Mouse (Mus musculus): Measurements from ENCODE around the gene Samd14. TPM values are rescaled to one million over a fixed set of nuclear protein-coding genes. Genes with fewer than 3 reads are reported as not detected.
"Not testable (repeated sequence)": the region's sequence is repeated elsewhere in the genome, so short reads cannot be mapped to it uniquely, and the experiment has no call there.

The Samd14 gene
- total RNA-seq (2022), result under 1 TPM; 0.24 to 0.62 (median 0.45) TPM

DNA sequence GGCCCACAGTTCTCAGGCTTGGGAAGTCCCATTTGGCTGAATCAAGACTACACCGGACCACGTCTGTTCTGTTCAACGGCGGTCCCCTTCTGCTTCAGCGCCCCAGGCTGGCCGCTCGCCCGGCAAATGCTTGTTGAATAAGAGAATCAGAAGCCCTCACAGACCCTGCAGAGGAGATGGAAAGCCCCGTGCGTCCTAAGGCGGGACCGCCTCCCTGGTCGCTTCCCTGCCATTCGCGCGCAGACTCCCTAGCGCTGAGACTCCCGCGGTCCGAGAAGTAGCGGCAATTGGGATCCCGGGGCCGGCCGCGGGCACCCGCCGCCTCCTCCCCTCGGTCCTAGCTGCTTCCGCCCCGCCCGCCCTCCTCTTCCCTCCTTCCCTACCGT, at the start of gene Samd14:
TSS of gene Samd14 (plus strand) at position 251 of the 386 bp plus-strand sequence.
- DNase-seq (ENCODE audit: low spot score in 2 of 2), result peak in 1 of 2 experiments; percentile 28

DNA sequence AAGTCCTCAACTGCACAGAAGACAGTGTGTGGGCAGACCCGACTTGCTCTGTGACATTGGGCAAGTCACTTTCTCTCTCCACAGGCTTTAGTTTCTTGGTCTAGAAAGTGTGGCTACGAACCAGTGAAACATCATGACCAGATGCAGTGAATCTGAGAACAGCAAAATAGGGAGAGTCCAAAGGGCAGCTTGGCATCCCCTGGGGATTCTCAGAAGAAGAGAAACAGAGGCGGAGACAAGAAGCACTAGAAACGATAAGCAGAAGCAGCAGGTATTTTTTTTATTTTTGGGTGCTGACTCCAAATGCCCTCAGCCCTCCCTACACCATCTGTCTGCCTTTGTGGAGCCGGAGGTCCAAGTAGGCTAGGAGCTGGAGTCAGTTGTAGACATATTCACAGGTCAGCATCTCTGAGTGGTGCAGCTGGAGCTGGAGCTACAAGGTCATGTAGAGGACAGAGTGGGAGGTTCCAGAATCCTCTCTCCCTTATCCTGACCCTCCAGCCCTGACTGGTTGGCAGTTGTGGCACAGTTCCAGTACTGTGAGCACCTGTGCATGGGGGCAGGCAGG, 47.1 kb upstream of the Samd14 start:
- DNase-seq (ENCODE audit: low spot score in 2 of 2), result no peak

DNA sequence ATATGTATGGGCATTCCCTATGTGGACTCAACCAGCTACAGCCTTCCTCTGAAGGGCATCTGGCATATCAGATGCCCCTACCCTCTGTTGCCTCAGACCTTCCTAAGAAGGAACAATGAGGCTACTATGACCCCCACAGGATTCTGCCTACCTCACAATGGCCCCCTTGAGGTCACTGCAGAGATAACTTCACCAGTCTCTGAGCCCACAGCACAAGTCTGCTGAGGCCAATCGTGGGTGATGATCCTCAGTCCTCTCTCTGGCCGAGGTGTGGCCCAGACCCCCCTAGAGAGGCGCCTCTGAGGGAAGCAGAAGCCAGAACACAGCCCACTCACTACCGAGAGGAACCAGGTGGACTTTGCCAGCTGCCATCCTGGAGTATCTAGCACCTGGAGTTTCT, 42.3 kb upstream of the Samd14 start, which contains the start of gene Hils1:
TSS of gene Hils1 (plus strand) at position 175 of the 400 bp plus-strand sequence.
- DNase-seq (ENCODE audit: low spot score in 2 of 2), result no peak

DNA sequence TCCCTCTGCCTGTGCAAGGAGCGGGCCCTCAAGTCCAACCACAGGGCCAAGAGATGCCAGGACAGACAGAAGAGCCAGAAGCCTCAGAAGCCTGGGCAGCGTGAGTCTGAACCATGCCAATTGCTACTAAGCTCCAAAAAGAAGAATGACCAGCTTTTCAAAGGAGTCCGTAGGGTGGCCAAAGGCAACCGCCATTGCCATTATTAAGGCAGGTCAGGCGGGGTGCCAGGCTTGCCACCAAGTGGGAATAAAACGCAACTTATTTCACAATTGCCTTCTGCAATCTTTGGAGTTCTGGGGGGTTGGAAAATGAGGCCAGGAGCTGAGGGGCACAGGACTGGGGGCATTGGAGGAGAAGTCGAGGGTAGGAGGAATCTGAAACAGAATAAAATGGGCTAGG, 41.5 kb upstream of the Samd14 start:
- DNase-seq (ENCODE audit: low spot score in 2 of 2), result no peak

DNA sequence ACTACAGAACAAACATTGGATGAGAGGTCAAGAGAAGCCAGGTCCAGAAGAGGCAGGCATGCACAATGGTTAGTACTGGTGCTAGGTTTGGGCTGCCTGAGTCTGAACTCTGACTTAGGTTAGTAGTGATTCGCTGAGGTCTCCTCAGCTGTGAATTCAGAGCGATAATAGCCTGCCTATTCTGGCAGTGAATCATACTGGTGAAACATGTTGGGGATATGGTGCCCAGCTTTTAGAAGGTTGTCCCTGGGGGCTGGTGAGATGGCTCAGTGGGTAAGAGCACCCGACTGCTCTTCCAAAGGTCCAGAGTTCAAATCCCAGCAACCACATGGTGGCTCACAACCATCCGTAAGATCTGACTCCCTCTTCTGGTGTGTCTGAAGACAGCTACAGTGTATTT, 40.0 kb upstream of the Samd14 start:
- DNase-seq (ENCODE audit: low spot score in 2 of 2), result not testable (repeated sequence)

DNA sequence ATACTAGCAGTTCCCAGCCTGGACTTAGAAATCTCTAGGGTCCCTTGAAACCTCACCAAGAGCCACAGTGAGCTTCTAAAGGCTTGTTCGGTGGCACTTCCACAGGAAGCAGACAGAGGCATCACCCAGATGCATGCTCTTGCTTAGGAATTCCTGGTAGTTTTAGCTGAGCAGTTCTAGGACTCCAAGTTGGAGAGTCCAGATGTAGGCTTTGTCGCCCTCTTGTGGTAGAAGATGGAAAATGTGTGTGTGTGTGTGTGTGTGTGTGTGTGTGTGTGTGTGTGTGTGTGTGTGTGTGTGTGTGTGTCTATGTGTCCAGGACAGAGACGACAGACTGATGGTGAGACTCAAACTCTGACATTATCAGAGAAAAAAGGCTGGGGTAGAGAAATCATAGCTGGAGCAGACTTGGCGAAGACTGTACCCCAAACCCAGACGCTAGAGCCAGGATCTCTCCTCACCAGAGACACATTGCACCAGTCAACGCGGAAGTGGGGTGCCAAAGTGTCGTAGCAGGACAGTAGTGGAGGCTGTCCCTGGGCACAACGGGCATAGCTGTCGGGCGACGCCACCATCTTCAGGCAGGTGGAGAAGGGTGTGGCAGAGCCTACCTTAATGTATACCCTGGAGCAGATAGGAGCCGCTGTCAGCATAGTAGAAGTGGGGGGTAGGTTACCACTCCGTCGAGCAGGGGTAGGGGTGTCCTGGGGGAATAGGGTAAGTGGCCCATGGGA, 39.3 kb upstream of the Samd14 start:
- DNase-seq (ENCODE audit: low spot score in 2 of 2), result peak; percentile 59 to 66

DNA sequence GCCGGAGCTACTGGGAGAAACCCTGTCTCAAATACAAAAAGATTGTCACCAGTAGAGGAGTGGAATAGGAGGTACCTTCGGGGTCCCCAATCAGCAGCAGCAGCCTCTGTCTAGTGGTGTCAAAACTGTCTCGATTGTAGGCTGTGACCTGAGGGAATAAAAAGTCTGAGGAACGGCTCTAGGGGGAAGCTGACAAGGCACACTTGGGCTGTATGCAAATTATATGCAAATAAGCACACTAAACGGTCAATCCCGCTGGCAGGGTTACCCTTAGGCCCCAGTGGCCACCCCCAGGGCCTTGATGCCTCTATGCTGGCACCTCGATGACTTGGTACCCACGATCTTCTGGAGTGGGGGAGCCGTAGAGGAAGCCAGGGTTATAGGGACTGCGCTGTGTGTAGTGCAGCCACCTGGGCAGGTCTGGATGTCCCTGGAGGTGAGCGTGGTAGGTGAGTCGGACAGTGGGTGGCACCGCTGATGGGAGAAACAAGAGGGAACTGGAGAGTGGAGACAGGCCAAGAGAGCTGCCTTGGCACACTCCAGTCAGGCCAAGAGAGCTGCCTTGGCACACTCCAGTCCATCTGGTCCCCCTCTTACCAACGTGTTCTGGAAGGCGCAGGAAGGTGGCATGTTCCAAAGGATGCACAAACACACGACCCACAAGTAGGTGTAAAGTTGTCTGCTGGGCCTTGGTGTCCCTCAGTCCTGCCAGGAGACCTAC, 37.6 kb upstream of the Samd14 start:
- no peak for DNase-seq (ENCODE audit: low spot score in 2 of 2)

DNA sequence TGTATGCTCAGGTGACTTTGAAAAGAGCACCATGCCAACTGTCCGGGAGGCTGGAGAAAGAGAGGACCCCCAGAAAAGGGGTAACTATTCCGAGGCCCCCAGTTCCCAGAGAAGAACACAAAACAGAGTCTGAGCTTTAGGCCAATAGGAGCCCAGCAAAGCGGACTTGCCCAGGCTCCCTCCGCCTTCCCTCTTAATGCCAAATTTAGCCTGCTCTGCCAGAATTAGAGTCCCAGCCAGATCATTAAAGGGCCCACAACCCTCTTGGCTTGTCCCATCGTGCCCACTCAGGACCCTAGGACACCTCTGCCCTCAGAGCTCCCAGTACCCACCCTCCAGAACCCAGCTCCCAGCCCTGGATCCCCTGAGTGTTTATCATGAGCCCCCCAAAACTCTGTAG, 36.8 kb upstream of the Samd14 start:
- peak in 1 of 2 experiments; percentile 12 for DNase-seq (ENCODE audit: low spot score in 2 of 2)

DNA sequence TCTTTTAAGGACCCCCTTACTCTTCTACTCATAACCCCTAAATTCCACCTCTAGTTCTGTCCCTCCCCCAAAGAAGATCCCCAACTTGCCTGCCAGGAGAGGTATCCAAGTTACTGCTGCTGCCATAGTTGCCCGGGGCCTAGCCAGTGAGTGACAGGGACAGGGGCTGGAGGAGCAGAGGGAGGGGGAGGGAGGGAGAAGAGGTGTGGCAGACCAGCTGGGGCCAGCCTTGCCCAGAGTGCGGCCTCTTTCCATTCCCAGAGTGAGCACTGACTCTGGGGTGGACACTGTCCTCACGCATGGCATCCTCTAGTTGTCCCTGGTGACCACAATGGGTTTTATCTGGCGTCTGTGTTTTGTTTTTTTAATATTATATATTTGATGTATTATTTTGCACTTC, 36.4 kb upstream of the Samd14 start:
- DNase-seq (ENCODE audit: low spot score in 2 of 2), result peak in 1 of 2 experiments; percentile 68

DNA sequence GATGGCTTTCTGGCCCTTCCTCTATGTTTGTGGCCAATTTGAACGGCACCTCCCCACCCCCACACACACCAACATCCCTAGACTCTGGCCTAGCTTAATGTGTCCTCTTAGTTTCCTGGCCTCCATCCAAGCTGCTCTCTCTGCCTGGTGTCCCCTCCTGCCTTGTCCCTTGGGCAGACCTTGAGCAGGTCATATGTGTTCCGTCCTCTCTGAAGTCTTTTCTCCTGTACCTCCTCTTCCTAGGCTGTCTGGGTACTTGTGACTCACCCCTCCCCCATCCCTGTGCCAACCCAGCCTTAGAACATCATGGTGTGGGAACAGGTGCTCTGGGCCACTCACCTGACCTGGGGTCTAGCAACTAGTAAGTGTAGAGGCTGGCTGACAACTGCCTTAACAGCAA, 34.7 kb upstream of the Samd14 start:
- peak in 1 of 2 experiments; percentile 36 for DNase-seq (ENCODE audit: low spot score in 2 of 2)

DNA sequence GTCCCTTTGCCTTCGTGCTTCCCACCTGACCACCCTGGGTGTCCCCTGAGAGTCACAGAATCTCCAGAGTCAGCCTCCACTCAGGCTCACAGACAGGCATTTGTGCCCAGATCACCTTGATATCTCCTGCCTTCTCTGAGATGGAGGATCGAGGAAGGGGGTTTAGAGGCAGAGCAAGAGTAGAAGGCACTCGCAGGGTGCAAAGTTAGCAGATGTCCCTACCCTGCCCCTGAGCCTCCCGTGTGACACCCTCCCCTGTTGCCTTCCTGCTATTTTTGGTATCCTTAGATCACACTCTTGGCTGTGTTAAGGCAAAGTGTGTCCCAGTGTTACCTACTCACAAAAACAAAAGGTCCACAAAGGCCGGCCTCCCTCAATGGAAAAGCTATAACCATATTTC, 33.5 kb upstream of the Samd14 start, which contains the start of gene Sgca:
TSS of gene Sgca (minus strand) at position 129 of the 400 bp plus-strand sequence.
- DNase-seq (ENCODE audit: low spot score in 2 of 2), result peak in 1 of 2 experiments; percentile 40

DNA sequence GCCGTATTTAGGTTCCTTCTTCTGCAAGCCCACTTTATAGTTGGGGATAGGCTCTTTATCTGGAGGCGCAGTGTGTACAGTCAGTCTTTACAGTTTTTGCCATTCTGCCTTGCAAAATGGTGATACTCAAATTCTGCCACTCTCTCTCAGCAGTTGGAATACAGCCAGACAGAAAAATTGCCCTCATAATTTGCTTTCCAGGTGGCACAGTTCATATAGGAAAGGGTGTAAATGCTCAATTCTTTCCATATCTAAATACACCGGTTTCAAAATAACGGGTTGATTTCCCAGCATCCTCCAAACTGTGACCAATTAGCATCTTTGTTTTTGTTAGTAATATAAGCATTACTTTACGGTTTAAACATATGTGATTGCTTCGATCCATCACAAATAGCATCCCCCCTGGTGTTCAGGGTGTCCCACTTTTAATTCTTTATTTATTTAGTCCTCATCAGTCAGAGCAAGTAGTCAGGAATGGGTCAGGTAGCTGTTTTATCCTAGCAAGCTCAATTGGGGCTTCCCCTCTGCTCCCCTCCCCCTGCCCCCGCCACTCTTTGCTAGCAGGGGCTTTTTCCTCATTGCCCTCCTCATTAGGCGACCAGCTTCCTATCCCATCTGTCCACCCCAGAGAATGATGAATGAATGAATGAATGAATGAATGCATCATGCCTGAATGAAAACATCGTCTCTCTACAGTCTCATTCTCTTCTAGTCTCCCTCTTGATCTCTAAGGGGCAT, 31.3 kb upstream of the Samd14 start:
- no peak for DNase-seq (ENCODE audit: low spot score in 2 of 2)

DNA sequence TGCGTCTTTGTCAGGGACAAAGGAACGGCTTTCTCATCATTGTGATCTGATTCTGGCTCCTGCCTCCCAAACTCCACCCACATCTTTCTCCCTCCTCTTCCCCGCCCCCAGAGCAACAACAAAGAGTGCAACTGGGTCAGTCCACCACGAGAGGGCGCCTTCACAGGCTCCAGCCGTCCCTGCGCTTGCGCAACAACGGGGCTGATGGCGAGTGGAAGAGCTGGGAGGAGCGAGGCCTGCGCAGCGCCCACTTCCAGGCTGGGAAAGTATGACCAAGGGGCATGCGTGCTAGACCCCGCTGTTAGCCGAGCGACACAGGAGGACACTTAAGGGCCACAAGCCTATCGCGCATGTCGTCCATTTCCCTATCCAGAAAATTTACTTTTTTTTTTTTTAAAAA, 30.7 kb upstream of the Samd14 start:
- peak; percentile 88 to 92 for DNase-seq (ENCODE audit: low spot score in 2 of 2)

DNA sequence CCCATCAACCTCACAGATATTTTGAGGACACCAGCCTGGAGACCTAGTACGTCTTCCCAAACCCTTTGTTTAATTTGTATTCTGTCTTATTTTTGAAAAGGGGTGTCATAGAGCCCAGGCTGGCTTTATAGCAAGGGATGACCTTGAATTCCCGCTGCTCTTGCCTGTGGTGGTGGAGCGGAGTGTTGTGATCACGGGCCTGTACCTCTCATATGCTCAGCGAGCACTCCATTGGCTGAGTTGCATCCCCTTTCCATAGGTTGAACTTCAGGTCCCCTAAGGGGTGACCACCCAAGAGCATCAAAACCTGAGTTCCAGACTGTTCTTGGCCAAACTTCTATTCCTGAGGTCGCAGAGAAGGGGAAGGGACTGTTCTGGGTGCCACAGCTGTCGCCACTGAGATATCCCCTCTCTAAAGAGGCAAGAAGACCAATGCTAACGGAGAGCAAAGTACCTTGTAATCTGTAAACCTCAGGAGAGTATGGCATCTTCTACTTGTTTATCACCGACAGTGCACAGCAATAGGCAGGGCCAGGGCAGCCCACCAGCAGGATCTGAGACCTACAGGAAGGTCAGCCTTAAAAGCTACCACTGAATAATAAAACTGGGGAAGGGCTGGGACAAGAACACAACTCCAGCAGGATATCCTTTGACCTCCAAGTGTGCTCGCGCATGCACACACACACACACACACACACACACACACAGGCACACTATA, 30.1 kb upstream of the Samd14 start:
- no peak for DNase-seq (ENCODE audit: low spot score in 2 of 2)

DNA sequence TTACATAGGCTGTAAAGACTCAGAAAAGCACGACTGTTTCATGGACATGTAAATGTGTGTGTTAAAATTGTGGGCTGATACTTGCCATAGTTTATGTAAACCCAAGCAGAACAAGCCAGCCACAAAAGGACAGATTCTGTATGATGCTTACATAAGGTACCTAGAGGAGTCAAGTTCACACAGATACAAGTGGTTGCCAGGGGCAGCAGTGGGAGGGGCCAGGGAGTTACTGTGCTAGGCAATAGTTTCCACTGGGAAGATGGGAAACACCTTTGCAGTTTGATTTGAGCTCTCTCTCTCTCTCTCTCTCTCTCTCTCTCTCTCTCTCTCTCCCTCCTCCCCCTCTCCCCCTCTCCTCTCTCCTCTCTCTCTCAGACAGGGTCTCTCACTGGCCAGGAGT, 24.5 kb upstream of the Samd14 start:
- no peak for DNase-seq (ENCODE audit: low spot score in 2 of 2)

DNA sequence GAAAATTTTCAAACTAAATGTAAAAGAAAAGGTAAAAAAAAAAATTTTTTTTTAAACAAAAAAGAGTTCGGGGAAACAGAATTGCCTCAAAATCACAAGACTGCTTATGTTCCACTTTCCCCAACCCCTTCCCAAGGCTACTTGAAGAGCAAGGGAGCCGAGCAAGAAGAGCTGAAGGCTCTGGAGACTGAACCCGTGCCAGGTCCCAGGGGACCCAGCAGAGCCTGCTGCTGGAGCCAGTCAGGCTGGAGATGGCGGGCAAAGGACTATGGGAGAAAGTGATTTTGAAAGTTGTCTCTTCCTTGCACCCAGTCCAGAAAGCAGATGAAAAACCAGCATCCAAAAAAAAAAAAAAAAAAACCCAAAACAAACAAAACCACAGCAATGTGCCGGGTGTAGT, 23.9 kb upstream of the Samd14 start:
- DNase-seq (ENCODE audit: low spot score in 2 of 2), result no peak

DNA sequence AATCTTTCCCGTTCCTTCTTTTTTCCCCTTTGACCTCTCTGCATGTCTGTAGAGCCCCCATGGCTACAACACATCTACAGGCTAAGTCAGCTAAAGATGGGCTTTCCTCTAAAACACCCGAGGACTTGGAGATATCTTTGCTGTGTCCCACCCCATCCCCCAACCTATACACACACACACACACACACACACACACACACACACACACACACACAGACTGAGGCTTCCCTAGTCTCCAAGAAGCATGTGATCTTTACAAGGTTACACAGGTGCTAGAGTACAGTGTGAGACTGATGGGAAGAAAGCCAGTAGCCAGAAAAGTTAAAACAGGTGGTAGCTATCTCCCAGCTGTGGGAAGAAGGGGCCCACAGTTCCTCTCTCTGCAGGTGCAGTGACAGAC, 23.2 kb upstream of the Samd14 start:
- DNase-seq (ENCODE audit: low spot score in 2 of 2), result no peak

DNA sequence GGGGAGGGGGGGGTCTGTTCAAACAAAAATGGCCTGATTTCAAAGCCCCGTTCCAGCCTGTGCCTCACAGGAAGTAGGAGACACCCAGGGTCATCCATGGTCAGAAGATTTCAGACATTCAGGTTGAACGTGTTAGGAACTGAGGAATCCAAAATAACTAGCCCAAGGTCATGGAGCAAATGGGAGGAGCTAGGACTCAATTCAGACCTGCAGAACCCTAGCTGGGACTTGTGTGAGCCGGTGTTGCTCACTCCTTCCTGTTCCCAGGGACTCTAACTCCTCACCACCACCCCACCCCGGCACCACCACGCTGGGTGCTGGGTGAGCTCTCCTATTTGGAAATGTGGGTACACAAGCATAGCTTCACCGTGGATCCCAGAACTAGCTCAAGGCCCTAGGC, 22.3 kb upstream of the Samd14 start:
- DNase-seq (ENCODE audit: low spot score in 2 of 2), result no peak

DNA sequence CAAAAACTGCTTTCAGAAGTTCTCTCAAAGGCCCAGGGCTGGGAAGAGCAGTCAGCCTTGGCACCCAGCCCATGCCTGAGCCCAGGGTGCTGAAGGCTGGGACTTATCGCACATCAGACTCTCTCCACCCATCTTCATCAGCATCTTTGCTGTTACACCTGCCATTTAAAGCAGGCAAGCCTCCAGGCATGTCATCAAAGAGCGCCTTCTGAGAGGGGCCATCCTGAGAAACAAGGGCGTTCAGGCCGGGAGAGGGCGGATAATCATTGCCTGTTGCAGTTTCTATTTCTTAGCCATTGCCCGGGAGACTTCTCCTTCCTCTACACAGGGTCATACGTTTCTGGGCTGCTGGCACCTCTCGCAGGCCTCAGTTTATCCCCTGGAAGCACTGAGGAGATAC, 21.8 kb upstream of the Samd14 start:
- peak in 1 of 2 experiments; percentile 18 for DNase-seq (ENCODE audit: low spot score in 2 of 2)

DNA sequence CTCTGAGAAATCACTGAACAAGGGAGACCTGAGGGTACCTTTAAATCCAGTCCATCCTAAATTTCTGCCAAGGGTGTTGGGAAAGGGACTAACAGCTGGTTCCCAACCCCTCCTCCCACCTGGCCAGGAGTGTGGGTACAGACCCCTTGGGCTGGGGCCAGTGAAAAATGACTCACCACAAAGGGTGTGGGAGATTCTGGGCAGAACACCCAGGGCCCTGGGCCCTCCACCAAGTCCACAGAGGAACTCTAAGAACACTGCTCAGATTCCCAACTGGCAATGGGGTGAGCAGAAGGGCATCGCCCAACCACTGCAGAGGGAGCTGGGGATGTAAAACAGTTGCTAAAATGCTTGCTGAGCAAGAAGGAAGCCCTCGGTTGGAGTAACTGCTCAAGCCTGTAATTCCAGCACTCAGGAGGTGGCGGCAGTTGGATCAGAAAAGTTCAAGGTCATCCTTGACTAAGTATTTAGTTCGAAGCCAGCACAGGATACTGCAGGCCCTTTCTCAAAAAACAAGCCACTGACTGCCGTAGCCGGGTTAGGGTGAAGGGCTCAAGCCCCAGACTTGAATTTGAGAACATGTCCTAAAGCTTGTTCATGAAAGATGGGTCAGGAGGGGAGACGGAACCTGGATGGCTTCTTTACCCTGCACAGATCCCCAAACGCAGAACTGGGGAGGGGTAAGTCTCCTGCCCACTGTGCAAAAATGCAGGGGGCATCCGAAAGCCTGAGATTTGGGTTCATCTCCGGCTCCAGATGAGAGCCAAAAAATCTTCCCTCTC, 20.7 kb upstream of the Samd14 start:
- DNase-seq (ENCODE audit: low spot score in 2 of 2), result peak; percentile 64 to 71
